Mouse (Mus musculus) lung, embryonic 14.5 days (tissue): Measurements from ENCODE around the gene Prpf4. TPM values are rescaled to one million over a fixed set of nuclear protein-coding genes. Genes with fewer than 3 reads are reported as not detected.

Experiments used
- ATAC-seq: fragments of 200-750 bp; cut with Nextera tagmentation; 2 replicates; pipeline ENCODE4 v1.8.0; 2017; ENCODE audit warnings: mild to moderate bottlenecking, moderate TSS enrichment, moderate library complexity; ENCODE audit not compliant: insufficient read depth
- DNase-seq: peaks from one replicate; pipeline ENCODE4 v3.0.0-alpha.2; 2015
- H3K27ac ChIP-seq: fragments of 300-500 bp; sonication (generic); 2 replicates; pipeline ENCODE4 v1.5.1; 2014; ENCODE audit warnings: low read depth, mild to moderate bottlenecking, moderate library complexity
- H3K27me3 ChIP-seq: fragments of 300-500 bp; sonication (generic); 2 replicates; pipeline ENCODE4 v1.6.1; 2014; ENCODE audit warnings: low read length, control low read depth; ENCODE audit not compliant: insufficient read depth
- H3K36me3 ChIP-seq: fragments of 300-500 bp; sonication (generic); 2 replicates; pipeline ENCODE4 v1.6.1; 2014; ENCODE audit warnings: control low read depth; ENCODE audit not compliant: insufficient read depth
- H3K4me1 ChIP-seq: fragments of 300-500 bp; sonication (generic); 2 replicates; pipeline ENCODE4 v1.6.1; 2014; ENCODE audit warnings: antibody characterized with exemption, control low read depth; ENCODE audit not compliant: insufficient read depth
- H3K4me2 ChIP-seq: fragments of 300-500 bp; sonication (generic); 2 replicates; pipeline ENCODE4 v1.6.1; 2014; ENCODE audit warnings: mild to moderate bottlenecking
- H3K4me3 ChIP-seq: fragments of 300-500 bp; sonication (generic); 2 replicates; pipeline ENCODE4 v1.5.1; 2014; ENCODE audit warnings: low read depth, low read length
- H3K9ac ChIP-seq: fragments of 300-500 bp; sonication (generic); 2 replicates; pipeline ENCODE4 v1.6.1; 2014
- H3K9me3 ChIP-seq: fragments of 300-500 bp; sonication (generic); 2 replicates; pipeline ENCODE4 v1.6.1; 2016; ENCODE audit warnings: low read depth, low read length, control low read depth
- CTCF ChIP-seq: IDR thresholded peaks from 2 replicates; pipeline ENCODE4 v1.5.1; 2016; ENCODE audit warnings: antibody characterized with exemption, low read depth
- WGBS: fragments of 180-500 bp; shearing (Covaris S2); extraction: QIAGEN DNeasy Blood & Tissue Kit; methylation state at CpG from one replicate; pipeline ENCODE4 v1.1.7; 2014; 5-methylcytosine and 5-hydroxymethylcytosine counted together
- polyA plus RNA-seq: library from polyadenylated mRNA; unstranded; fragments of >200 nt; fragmentation: Nextera tagmentation; extraction: Ambion mirVana; gene quantifications from 2 replicates; pipeline ENCODE4 v1.2.1, GENCODE M21; 2014

The Prpf4 gene
- polyA plus RNA-seq, 1 experiment from 2014 or later: 32.9 TPM

- no peak overlapping the region for H3K27ac ChIP-seq
- no peak overlapping the region for H3K4me2 ChIP-seq
- no peak for DNase-seq
- H3K4me3 ChIP-seq: no peak overlapping the region
- TF ChIP-seq CTCF: no peak
- H3K9me3 ChIP-seq: no peaks in the 10 kb centered on the region
- no peak overlapping the region for H3K9ac ChIP-seq
- ATAC-seq: no peak
- 85% methylated on average over 2 of the region's 2 CpGs for WGBS
- no peaks in the 10 kb centered on the region for H3K4me1 ChIP-seq
- no peaks in the 10 kb centered on the region for H3K27me3 ChIP-seq
- H3K36me3 ChIP-seq: no peaks in the 10 kb centered on the region
Measured at GRCm38 (mm10) chr4:62463124-62463523, 54.5 kb downstream of the Prpf4 start.

- no peak overlapping the region for H3K27ac ChIP-seq
- peak; percentile 30; the same call in 1 of the 2 replicates for TF ChIP-seq CTCF
- no peak overlapping the region for H3K4me3 ChIP-seq
- ATAC-seq (no peak), DNase-seq (no peak)
- H3K36me3 ChIP-seq: no peaks in the 10 kb centered on the region
- no peak overlapping the region for H3K9ac ChIP-seq
- H3K4me2 ChIP-seq: no peak overlapping the region
- WGBS: 89% methylated on average over 1 of the region's 1 CpGs
- H3K9me3 ChIP-seq: no peaks in the 10 kb centered on the region
- no peaks in the 10 kb centered on the region; the same call in 1 of the 2 replicates for H3K4me1 ChIP-seq
- H3K27me3 ChIP-seq: no peaks in the 10 kb centered on the region
Measured at GRCm38 (mm10) chr4:62468158-62468557, 59.6 kb downstream of the Prpf4 start.

GRCm38 (mm10) chr4:62470598-62471051 is 62.0 kb downstream of the Prpf4 start, which contains the start of gene Wdr31:
Gene Wdr31 (minus strand): TSS chr4:62470896.
- Histone ChIP-seq H3K27ac (no peak within 1 kb of the TSS), H3K9me3 (no peaks in the 10 kb centered on the region), H3K4me1 (no peaks in the 10 kb centered on the region; the same call in 1 of the 2 replicates), H3K4me3 (peak within 1 kb of the TSS; percentile 54), H3K9ac (peak within 1 kb of the TSS; percentile 53), H3K4me2 (peak within 1 kb of the TSS; percentile 78), H3K36me3 (no peaks in the 10 kb centered on the region), H3K27me3 (no peaks in the 10 kb centered on the region)
- peak; percentile 89 for DNase-seq
- no peak for TF ChIP-seq CTCF
- ATAC-seq: peak; percentile 93
- under 1% methylated on average over 30 of the region's 30 CpGs for WGBS

GRCm38 (mm10) chr4:62472071-62472470 is 63.5 kb downstream of the Prpf4 start:
- WGBS: 91% methylated on average over 2 of the region's 2 CpGs
- H3K27me3 ChIP-seq: no peaks in the 10 kb centered on the region
- no peak for TF ChIP-seq CTCF
- H3K9ac ChIP-seq: no peak overlapping the region
- peaks cover 4% of the 10 kb centered on the region; the same call in 1 of the 2 replicates for H3K4me1 ChIP-seq
- no peak for ATAC-seq
- DNase-seq: no peak
- no peaks in the 10 kb centered on the region for H3K36me3 ChIP-seq
- H3K4me2 ChIP-seq: no peak overlapping the region
- no peak overlapping the region for H3K27ac ChIP-seq
- H3K9me3 ChIP-seq: no peaks in the 10 kb centered on the region
- no peak overlapping the region for H3K4me3 ChIP-seq

GRCm38 (mm10) chr4:62475131-62475530 is 66.5 kb downstream of the Prpf4 start:
- Histone ChIP-seq H3K9me3 (no peaks in the 10 kb centered on the region), H3K4me2 (no peak overlapping the region), H3K4me3 (no peak overlapping the region), H3K4me1 (peaks cover 7% of the 10 kb centered on the region; the same call in 1 of the 2 replicates), H3K27ac (0 out of 2 replicates have a peak overlapping the region, but pooled peaks have one; percentile 32), H3K27me3 (0 out of 2 replicates have a peak, but pooled peaks cover 7% of the 10 kb centered on the region), H3K36me3 (no peaks in the 10 kb centered on the region), H3K9ac (no peak overlapping the region)
- DNase-seq (no peak), ATAC-seq (no peak)
- TF ChIP-seq CTCF: no peak
- WGBS: 62% methylated on average over 2 of the region's 2 CpGs

GRCm38 (mm10) chr4:62475793-62476192 is 67.2 kb downstream of the Prpf4 start:
- Histone ChIP-seq H3K36me3 (no peaks in the 10 kb centered on the region), H3K9ac (no peak overlapping the region), H3K4me2 (no peak overlapping the region), H3K4me1 (0 out of 2 replicates have a peak, but pooled peaks cover 7% of the 10 kb centered on the region), H3K27me3 (0 out of 2 replicates have a peak, but pooled peaks cover 7% of the 10 kb centered on the region), H3K27ac (no peak overlapping the region), H3K4me3 (no peak overlapping the region), H3K9me3 (no peaks in the 10 kb centered on the region)
- DNase-seq: peak; percentile 17
- 59% methylated on average over 6 of the region's 6 CpGs for WGBS
- ATAC-seq: no peak
- no peak for TF ChIP-seq CTCF

Other genes with a start within 250 kb of the Prpf4 start
- gene Zfp37, start 177.8 kb upstream of the Prpf4 start, polyA plus RNA-seq: 12.7 and 13.3 TPM in 2 replicates
- gene Slc31a2, start 146.2 kb upstream of the Prpf4 start, polyA plus RNA-seq: 13.6 and 14.7 TPM in 2 replicates
- gene Fkbp15, start 48.2 kb upstream of the Prpf4 start, polyA plus RNA-seq: 24.6 and 26.6 TPM in 2 replicates
- gene Slc31a1, start 48.1 kb upstream of the Prpf4 start, polyA plus RNA-seq: 44.4 and 50.8 TPM in 2 replicates
- 175 and 180 TPM in 2 replicates for gene Cdc26, start 155 bp upstream of the Prpf4 start, polyA plus RNA-seq
- not detected in 2 replicates for gene Rnf183, start 26.5 kb downstream of the Prpf4 start, polyA plus RNA-seq
- gene Wdr31, start 62.1 kb downstream of the Prpf4 start, polyA plus RNA-seq: 9.5 and 11.3 TPM in 2 replicates
- 30.5 and 31.0 TPM in 2 replicates for gene Bspry, start 71.3 kb downstream of the Prpf4 start, polyA plus RNA-seq
- gene Hdhd3, start 94.7 kb downstream of the Prpf4 start, polyA plus RNA-seq: 16.6 and 17.7 TPM in 2 replicates
- gene Alad, start 111.1 kb downstream of the Prpf4 start, polyA plus RNA-seq: 103 and 110 TPM in 2 replicates
- 94.5 and 96.4 TPM in 2 replicates for gene Pole3, start 116.3 kb downstream of the Prpf4 start, polyA plus RNA-seq
- 0.68 and 1.1 TPM in 2 replicates for gene 4933430I17Rik, start 116.6 kb downstream of the Prpf4 start, polyA plus RNA-seq
- 37.0 and 39.0 TPM in 2 replicates for gene Rgs3, start 151.1 kb downstream of the Prpf4 start, polyA plus RNA-seq